Mouse (Mus musculus) cortical plate, adult 2 months (tissue): ENCODE measurements around the gene 1110051M20Rik. TPM values are rescaled to one million over a fixed set of nuclear protein-coding genes. Genes with fewer than 3 reads are reported as not detected.
A peak's percentile ranks its signal among the peaks of the same experiment; 100 is the strongest.

Source experiments
- H3K27ac ChIP-seq: fragments of 200-500 bp; 2 replicates; pipeline ENCODE4 v1.5.1; 2012; ENCODE audit warnings: low read length, control low read depth, inconsistent platforms; ENCODE audit not compliant: insufficient read depth
- H3K4me1 ChIP-seq: fragments of 200-500 bp; 2 replicates; pipeline ENCODE4 v1.6.1; 2011; ENCODE audit warnings: low read length; ENCODE audit not compliant: control insufficient read depth, insufficient read depth
- H3K4me3 ChIP-seq: fragments of 200-500 bp; 2 replicates; pipeline ENCODE4 v1.5.1; 2011; ENCODE audit warnings: mild to moderate bottlenecking, low read length, control low read depth; ENCODE audit not compliant: insufficient read depth
- CTCF ChIP-seq: fragments of 200-500 bp; IDR thresholded peaks from 2 replicates; pipeline ENCODE4 v1.5.1; 2011; ENCODE audit warnings: mild to moderate bottlenecking, control low read depth, low read length; ENCODE audit not compliant: insufficient read depth; ENCODE audit errors: extremely low read depth
- POLR2A ChIP-seq: fragments of 200-500 bp; IDR thresholded peaks from 2 replicates; pipeline ENCODE4 v1.6.1; 2011; ENCODE audit warnings: mild to moderate bottlenecking, low read length, control low read depth; ENCODE audit not compliant: insufficient read depth; ENCODE audit errors: extremely low read depth
- polyA plus RNA-seq: library from polyadenylated mRNA; depleted of rRNA; stranded (reverse); fragments of >200 nt; gene quantifications from 2 replicates; pipeline ENCODE4 v1.2.3, GENCODE M21; 2012

1110051M20Rik gene
- polyA plus RNA-seq, 1 experiment: 121 TPM

DNA sequence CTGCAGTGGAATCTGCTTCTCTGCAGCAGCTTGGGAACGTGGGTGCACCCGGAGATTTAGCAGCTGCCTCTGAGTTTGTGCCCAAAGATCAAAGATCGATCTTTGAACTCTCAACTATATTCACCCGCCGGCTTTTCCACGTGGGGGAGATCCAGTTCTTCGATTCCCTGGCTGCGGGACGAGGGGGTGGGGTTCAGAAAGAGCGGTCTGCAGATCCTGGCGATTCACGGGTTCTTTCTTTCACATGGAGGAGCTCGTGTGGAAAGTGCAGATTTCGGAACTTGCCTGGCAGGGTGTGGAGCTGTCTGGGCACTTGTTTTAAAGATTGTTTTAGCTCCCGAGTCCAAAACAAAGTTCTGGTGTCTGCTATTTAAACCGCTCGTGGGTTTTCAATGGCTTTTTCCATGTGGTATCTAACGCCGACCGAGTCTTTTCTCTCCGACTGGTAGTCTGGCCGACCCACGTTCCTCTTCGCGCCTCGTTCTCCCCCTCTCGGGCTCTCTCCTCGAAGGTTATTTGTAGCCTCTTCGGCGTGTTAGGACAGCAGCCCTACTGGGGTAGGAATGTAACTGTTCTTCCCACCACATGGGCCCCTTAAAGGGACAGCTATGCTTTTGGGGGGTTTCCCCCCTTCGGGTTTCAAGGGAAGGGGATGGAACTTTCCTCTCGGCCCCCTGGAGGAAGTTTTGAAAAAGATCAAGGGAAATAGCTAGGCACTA, 14.3 kb upstream of the 1110051M20Rik start:
- peak overlapping the region; percentile 50 for H3K4me3 ChIP-seq
- no peak for TF ChIP-seq CTCF
- TF ChIP-seq POLR2A: no peak
- peaks cover 2% of the 10 kb centered on the region; the same call in 1 of the 2 replicates for H3K4me1 ChIP-seq
- no peak overlapping the region for H3K27ac ChIP-seq

- no peak overlapping the region for H3K27ac ChIP-seq
- no peak for TF ChIP-seq POLR2A
- TF ChIP-seq CTCF: no peak
Observed at GRCm38 (mm10) chr2:91458252-91458672, 13.8 kb upstream of the 1110051M20Rik start.

DNA sequence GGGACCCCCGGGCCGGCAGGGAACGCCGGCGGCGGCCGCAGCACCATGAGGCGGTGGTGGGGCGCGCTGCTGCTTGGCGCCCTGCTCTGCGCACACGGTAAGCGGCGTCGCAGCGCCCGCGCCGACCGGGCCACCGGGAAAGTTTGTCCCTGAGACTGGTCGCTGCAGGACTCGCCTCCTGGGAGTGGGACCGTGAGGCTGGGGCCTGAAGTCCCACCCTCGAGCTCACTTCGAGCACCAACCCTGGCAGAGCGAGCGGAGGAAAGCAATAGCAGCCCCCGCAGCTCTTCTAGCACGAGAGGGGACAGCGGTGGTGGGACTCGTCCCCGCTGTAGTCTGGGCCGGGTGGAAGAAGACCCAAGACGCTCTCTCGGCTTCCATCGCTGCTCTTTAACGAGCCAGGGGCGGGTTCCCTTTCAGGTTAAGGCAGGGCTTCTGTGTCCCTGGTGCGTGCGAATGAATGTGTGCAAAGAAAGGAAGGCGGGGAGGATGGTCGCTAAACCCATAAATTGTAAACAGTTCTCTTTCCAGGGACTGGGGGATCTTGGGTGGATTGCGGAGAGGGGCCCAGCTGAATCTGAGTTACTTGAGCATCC, 13.2 kb upstream of the 1110051M20Rik start:
- TF ChIP-seq POLR2A: no peak
- TF ChIP-seq CTCF: no peak
- Histone ChIP-seq H3K4me1 (peaks cover 2% of the 10 kb centered on the region; the same call in 1 of the 2 replicates), H3K27ac (peak overlapping the region; percentile 72), H3K4me3 (peak overlapping the region; percentile 50)

More at GRCm38 (mm10) chr2:91458252-91458672, 13.8 kb upstream of the 1110051M20Rik start:
- peak overlapping the region; percentile 50 for H3K4me3 ChIP-seq
- H3K4me1 ChIP-seq: peaks cover 2% of the 10 kb centered on the region; the same call in 1 of the 2 replicates

DNA sequence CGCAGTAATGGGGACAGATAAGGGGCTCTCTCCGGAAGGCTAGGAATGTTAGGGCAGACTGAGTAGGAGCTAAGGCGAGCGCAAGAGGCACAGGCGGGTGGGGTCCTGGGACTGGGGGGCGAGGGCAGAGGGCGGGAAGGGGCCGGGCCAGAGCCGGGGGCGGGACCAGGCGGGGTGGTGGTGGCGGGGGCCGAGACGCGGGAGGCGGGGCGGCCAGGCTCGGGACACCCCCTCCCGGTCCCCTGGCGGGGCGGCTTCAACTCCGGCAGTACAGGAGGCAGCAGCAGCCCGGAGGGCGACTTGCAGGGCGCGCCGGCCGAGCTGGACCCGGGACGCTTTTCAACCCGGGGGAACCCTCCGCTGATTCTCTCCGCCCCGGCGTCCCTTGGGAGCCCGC, 12.8 kb upstream of the 1110051M20Rik start, which contains the start of gene Lrp4:
Gene Lrp4 (plus strand): TSS at position 253 of the 397 bp plus-strand sequence.
- no peaks in the 10 kb centered on the region; the same call in 1 of the 2 replicates for H3K4me1 ChIP-seq
- TF ChIP-seq POLR2A: no peak
- no peak for TF ChIP-seq CTCF
- peak within 1 kb of the TSS; percentile 50 for H3K4me3 ChIP-seq
- peak within 1 kb of the TSS; percentile 72 for H3K27ac ChIP-seq

- H3K4me1 ChIP-seq: no peaks in the 10 kb centered on the region; the same call in 1 of the 2 replicates
- no peak overlapping the region for H3K27ac ChIP-seq
- no peak overlapping the region for H3K4me3 ChIP-seq
- TF ChIP-seq CTCF (no peak), POLR2A (no peak)
Observed at GRCm38 (mm10) chr2:91456491-91457100, 12.1 kb upstream of the 1110051M20Rik start.

DNA sequence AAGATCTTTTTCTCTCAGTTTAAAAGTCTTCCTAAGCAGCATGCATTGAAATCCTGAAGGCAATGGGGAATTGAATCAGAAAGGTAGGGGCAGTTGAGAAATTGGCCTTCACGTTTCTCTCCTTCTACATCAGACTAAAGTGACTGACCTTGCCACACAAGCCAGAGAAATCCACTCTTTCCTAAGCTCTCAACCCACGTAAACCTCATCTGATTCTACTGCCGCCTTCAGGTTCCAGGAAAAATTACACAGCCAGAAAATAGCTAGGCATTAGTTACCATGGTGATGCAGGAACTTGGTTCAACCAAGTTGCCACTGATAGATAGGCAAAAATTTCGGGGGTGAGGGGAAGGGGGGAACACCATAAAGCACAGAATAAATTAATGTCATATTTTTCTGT, 11.3 kb upstream of the 1110051M20Rik start:
- peak; percentile 61 for TF ChIP-seq CTCF
- no peak for TF ChIP-seq POLR2A
- Histone ChIP-seq H3K4me3 (no peak overlapping the region), H3K4me1 (no peaks in the 10 kb centered on the region; the same call in 1 of the 2 replicates), H3K27ac (no peak overlapping the region)

GRCm38 (mm10) chr2:91454434-91454833, 9.9 kb upstream of the 1110051M20Rik start:
- Histone ChIP-seq H3K4me3 (no peak overlapping the region), H3K27ac (no peak overlapping the region), H3K4me1 (no peaks in the 10 kb centered on the region; the same call in 1 of the 2 replicates)
- TF ChIP-seq CTCF (no peak), POLR2A (no peak)

DNA sequence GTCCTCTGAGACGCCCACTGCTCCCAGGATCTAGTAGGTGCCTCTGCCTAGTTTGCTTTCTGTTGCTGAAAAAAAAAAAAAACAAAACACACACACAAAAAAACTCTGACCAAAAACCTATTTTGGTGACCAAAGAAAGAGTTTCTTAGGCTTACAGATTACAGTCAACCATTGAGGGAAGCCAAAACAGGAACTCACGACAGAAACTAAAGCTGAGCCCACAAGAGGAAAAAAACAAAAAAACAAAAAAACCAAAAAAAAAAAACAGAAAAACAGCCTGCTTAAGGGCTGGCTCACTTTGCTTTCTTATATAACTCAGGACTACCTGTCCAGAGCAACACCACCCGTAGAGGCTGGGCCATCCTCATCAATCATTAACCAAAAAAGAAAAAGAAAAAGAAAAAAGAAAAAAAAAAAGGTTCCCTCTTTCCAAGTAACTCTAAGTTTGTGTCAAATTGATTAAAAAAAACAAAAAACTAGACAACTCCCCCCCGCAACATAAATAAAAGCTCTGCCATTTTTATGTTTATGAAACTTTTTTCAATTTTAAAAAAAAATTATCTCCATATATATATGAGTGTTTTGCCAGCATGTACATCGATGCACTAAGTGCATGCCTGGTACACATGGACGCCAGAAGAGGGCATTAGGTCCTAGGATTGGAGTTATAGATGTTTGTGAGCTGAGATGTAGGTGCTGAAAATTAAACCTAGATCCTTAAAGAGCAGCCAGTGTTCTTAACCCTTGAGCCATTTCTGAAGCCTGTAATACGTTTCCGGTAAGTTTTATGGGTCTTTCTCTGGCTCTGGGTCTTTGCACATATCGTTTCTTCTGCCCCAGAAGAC, 8.9 kb upstream of the 1110051M20Rik start:
- no peak for TF ChIP-seq POLR2A
- no peak for TF ChIP-seq CTCF
- Histone ChIP-seq H3K4me3 (no peak overlapping the region), H3K4me1 (no peaks in the 10 kb centered on the region; the same call in 1 of the 2 replicates), H3K27ac (no peak overlapping the region)

DNA sequence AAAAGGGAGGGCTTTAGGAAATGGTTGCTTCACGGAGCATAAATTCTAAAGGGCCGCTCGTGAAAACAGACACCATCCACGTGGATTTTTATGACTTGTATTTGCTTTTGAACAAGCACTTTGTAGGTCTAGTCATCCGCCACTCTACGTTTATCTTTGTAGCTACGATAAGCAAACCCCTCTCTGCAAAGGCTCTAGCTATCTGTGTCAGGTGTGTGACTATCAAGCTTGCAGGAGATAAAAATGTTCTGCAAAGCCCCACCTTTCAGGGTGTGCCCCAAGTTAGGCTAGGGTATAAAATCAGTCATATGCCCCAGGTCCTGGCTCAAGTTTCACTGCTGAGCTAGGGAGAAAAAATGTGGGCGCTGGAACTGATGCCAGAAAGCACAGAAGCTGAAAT, 8.2 kb upstream of the 1110051M20Rik start:
- Histone ChIP-seq H3K4me3 (no peak overlapping the region), H3K4me1 (no peaks in the 10 kb centered on the region; the same call in 1 of the 2 replicates), H3K27ac (no peak overlapping the region)
- no peak for TF ChIP-seq POLR2A
- no peak for TF ChIP-seq CTCF
